Mouse (Mus musculus): ENCODE results near the gene Gm30191. TPM values are rescaled to one million over a fixed set of nuclear protein-coding genes. Genes with fewer than 3 reads are reported as not detected.

The Gm30191 gene
- polyA plus RNA-seq, 2 experiments: not detected

DNA sequence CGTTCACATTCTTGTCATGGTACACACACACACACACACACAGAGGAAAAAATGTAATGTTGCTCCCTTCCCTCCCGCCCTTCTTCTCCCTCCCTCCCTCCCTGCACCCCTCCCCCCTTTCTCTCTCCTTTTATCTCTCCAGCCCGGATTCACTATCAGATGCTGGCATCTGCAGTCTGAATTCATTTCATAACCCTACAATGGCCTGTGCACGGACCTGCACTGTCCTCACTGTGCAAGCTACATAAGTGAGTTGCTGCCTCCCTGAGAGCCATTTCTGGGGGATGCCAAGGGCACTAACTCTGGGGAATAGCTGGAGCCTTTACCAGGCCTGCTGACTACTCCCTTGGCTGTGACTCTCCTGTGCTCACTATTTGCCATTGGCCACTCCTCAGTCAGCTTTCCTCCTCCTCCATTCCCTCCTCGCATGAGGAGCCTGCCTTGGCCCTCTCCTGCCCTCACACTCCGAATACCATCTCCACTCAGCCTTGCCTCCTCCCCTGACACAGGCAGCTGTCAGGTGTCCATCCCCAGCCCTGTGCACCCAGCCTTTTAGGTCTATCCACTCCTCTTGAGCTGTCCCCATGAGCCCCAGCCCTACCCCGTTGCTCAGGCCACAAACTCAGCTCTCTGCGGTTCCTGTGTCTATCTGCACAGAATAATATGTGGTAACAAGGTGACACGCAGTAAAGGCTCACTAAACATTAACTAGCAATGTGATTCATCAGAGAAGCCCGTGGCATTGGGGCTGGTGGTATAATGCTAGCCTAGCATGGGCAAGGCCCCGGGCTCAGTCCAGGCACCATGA, 23.7 kb upstream of the Gm30191 start:
- ATAC-seq (ENCODE audit: insufficient read depth): peak; percentile 50; the same call in 1 of the 2 replicates
- Histone ChIP-seq H3K27me3 (ENCODE audit: control insufficient read depth, insufficient read depth, low read length) (no peaks in the 10 kb centered on the region), H3K9ac (replicated peaks) (no peak overlapping the region)

GRCm38 (mm10) chr4:134227194-134227593, 19.5 kb upstream of the Gm30191 start, which contains the start of gene Catsper4:
TSS of gene Catsper4 (minus strand) at chr4:134227383.
- ATAC-seq (ENCODE audit: insufficient read depth): no peak

More for the DNA sequence above, 23.7 kb upstream of the Gm30191 start:
- Histone ChIP-seq H3K36me3 (replicated peaks; ENCODE audit: control insufficient read depth, insufficient read depth, low read depth) (no peaks in the 10 kb centered on the region), H3K4me3 (ENCODE audit: insufficient read depth in 1 of 2, low read depth in 2 of 2, low read length in 2 of 2) (no peak overlapping the region), H3K9me3 (ENCODE audit: control insufficient read depth, low read length) (no peaks in the 10 kb centered on the region), H3K27ac (no peak overlapping the region), H3K4me1 (replicated peaks; ENCODE audit: control insufficient read depth in 2 of 2, insufficient read depth in 2 of 2, low read length in 1 of 2) (peaks cover 0 to 4% of the 10 kb centered on the region in 2 experiments; a peak in 1 of 4 replicates), H3K4me2 (ENCODE audit: low read depth) (no peak overlapping the region)
- no peak for DNase-seq (ENCODE audit: low read depth in 3 of 3, low spot score in 3 of 3)
- WGBS (ENCODE audit: insufficient replicate concordance): 39% methylated on average over 11 of the region's 11 CpGs
- TF ChIP-seq EP300 (IDR thresholded peaks at IDR 0.05; ENCODE audit: low read depth) (no peak), CTCF (IDR thresholded peaks at IDR 0.05; ENCODE audit: low read depth) (no peak)

DNA sequence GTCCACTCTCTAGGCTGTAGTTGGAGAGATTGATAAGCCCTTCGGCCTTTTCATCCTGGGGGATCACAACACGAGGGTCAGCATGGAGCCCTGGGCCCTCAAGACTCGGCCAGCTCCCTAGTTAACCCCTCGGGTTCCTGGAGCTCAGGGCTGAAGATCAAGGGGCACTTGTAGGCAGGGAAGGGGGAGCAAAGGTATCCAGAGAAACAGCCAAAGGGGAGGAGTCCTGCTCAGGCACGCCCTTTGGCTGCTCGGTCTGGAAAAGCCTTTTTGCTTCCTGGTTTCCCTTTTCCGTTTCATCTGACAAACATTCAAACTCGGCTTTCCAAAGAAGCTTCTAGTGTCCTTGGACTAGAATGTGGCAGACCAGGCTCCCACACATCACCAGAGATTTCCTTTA, 16.3 kb upstream of the Gm30191 start:
- DNase-seq (ENCODE audit: low read depth in 3 of 3, low spot score in 3 of 3) (no peak), ATAC-seq (ENCODE audit: insufficient read depth) (no peak)
- 36% methylated on average over 8 of the region's 8 CpGs for WGBS (ENCODE audit: insufficient replicate concordance)
- H3K4me2 ChIP-seq (ENCODE audit: low read depth): no peak overlapping the region
- no peaks in the 10 kb centered on the region for H3K9me3 ChIP-seq (ENCODE audit: control insufficient read depth, low read length)
- no peaks in the 10 kb centered on the region for H3K36me3 ChIP-seq (replicated peaks; ENCODE audit: control insufficient read depth, insufficient read depth, low read depth)
- H3K27me3 ChIP-seq (ENCODE audit: control insufficient read depth, insufficient read depth, low read length): no peaks in the 10 kb centered on the region
- no peak overlapping the region for H3K27ac ChIP-seq
- no peak overlapping the region for H3K9ac ChIP-seq (replicated peaks)
- no peaks in the 10 kb centered on the region for H3K4me1 ChIP-seq (replicated peaks; ENCODE audit: control insufficient read depth in 2 of 2, insufficient read depth in 2 of 2, low read length in 1 of 2)
- TF ChIP-seq EP300 (IDR thresholded peaks at IDR 0.05; ENCODE audit: low read depth) (no peak), CTCF (IDR thresholded peaks at IDR 0.05; ENCODE audit: low read depth) (no peak)
- H3K4me3 ChIP-seq (ENCODE audit: insufficient read depth in 1 of 2, low read depth in 2 of 2, low read length in 2 of 2): no peak overlapping the region

More at GRCm38 (mm10) chr4:134227194-134227593, 19.5 kb upstream of the Gm30191 start, which contains the start of gene Catsper4:
- H3K9me3 ChIP-seq (ENCODE audit: control insufficient read depth, low read length): no peaks in the 10 kb centered on the region
- no peaks in the 10 kb centered on the region for H3K27me3 ChIP-seq (ENCODE audit: control insufficient read depth, insufficient read depth, low read length)
- H3K36me3 ChIP-seq (replicated peaks; ENCODE audit: control insufficient read depth, insufficient read depth, low read depth): no peaks in the 10 kb centered on the region
- WGBS (ENCODE audit: insufficient replicate concordance): 58% methylated on average over 8 of the region's 8 CpGs
- no peak; the same call in 1 of the 2 replicates for TF ChIP-seq CTCF (IDR thresholded peaks at IDR 0.05; ENCODE audit: low read depth)
- TF ChIP-seq EP300 (IDR thresholded peaks at IDR 0.05; ENCODE audit: low read depth): no peak
- H3K27ac ChIP-seq: no peak within 1 kb of the TSS
- H3K9ac ChIP-seq (replicated peaks): no peak within 1 kb of the TSS
- no peak for DNase-seq (ENCODE audit: low read depth in 3 of 3, low spot score in 3 of 3)
- H3K4me1 ChIP-seq (replicated peaks; ENCODE audit: control insufficient read depth in 2 of 2, insufficient read depth in 2 of 2, low read length in 1 of 2): peaks cover 0 to 4% of the 10 kb centered on the region in 2 experiments; a peak in 1 of 4 replicates
- H3K4me3 ChIP-seq (ENCODE audit: insufficient read depth in 1 of 2, low read depth in 2 of 2, low read length in 2 of 2): no peak within 1 kb of the TSS
- H3K4me2 ChIP-seq (ENCODE audit: low read depth): no peak within 1 kb of the TSS

- Histone ChIP-seq H3K4me3 (ENCODE audit: insufficient read depth in 1 of 2, low read depth in 2 of 2, low read length in 2 of 2) (no peak overlapping the region), H3K4me2 (ENCODE audit: low read depth) (no peak overlapping the region), H3K27me3 (ENCODE audit: control insufficient read depth, insufficient read depth, low read length) (peaks cover 2% of the 10 kb centered on the region; the same call in 1 of the 2 replicates), H3K9ac (replicated peaks) (no peak overlapping the region), H3K9me3 (ENCODE audit: control insufficient read depth, low read length) (no peaks in the 10 kb centered on the region), H3K27ac (no peak overlapping the region), H3K36me3 (replicated peaks; ENCODE audit: control insufficient read depth, insufficient read depth, low read depth) (no peaks in the 10 kb centered on the region), H3K4me1 (replicated peaks; ENCODE audit: control insufficient read depth in 2 of 2, insufficient read depth in 2 of 2, low read length in 1 of 2) (peaks cover 0 to 3% of the 10 kb centered on the region in 2 experiments; a peak in 2 of 4 replicates)
- ATAC-seq (ENCODE audit: insufficient read depth) (no peak), DNase-seq (ENCODE audit: low read depth in 3 of 3, low spot score in 3 of 3) (no peak)
- TF ChIP-seq CTCF (IDR thresholded peaks at IDR 0.05; ENCODE audit: low read depth) (no peak), EP300 (IDR thresholded peaks at IDR 0.05; ENCODE audit: low read depth) (no peak)
- WGBS (ENCODE audit: insufficient replicate concordance): 48% methylated on average over 5 of the region's 5 CpGs
These were observed 11.9 kb upstream of the Gm30191 start for GRCm38 (mm10) chr4:134234876-134235275.

GRCm38 (mm10) chr4:134237582-134238278, 9.0 kb upstream of the Gm30191 start:
- no peak overlapping the region for H3K9ac ChIP-seq (replicated peaks)
- H3K4me2 ChIP-seq (ENCODE audit: low read depth): peak overlapping the region; percentile 9; the same call in 1 of the 2 replicates
- H3K36me3 ChIP-seq (replicated peaks; ENCODE audit: control insufficient read depth, insufficient read depth, low read depth): no peaks in the 10 kb centered on the region
- ATAC-seq (ENCODE audit: insufficient read depth) (no peak), DNase-seq (ENCODE audit: low read depth in 3 of 3, low spot score in 3 of 3) (no peak)
- no peaks in the 10 kb centered on the region for H3K9me3 ChIP-seq (ENCODE audit: control insufficient read depth, low read length)
- peaks cover 0 to 3% of the 10 kb centered on the region in 2 experiments; a peak in 2 of 4 replicates for H3K4me1 ChIP-seq (replicated peaks; ENCODE audit: control insufficient read depth in 2 of 2, insufficient read depth in 2 of 2, low read length in 1 of 2)
- WGBS (ENCODE audit: insufficient replicate concordance): 24% methylated on average over 19 of the region's 19 CpGs
- no peak for TF ChIP-seq CTCF (IDR thresholded peaks at IDR 0.05; ENCODE audit: low read depth)
- no peak for TF ChIP-seq EP300 (IDR thresholded peaks at IDR 0.05; ENCODE audit: low read depth)
- no peak overlapping the region for H3K27ac ChIP-seq
- H3K4me3 ChIP-seq (ENCODE audit: insufficient read depth in 1 of 2, low read depth in 2 of 2, low read length in 2 of 2): no peak overlapping the region
- H3K27me3 ChIP-seq (ENCODE audit: control insufficient read depth, insufficient read depth, low read length): peaks cover 2% of the 10 kb centered on the region; the same call in 1 of the 2 replicates

Data from liver, embryonic 14.5 days (tissue).